Mouse (Mus musculus) hindbrain, embryonic 15.5 days (tissue): ENCODE results near the gene Vmn1r193. TPM values are rescaled to one million over a fixed set of nuclear protein-coding genes. Genes with fewer than 3 reads are reported as not detected.
"Not testable (repeated sequence)": the region's sequence is repeated elsewhere in the genome, so short reads cannot be mapped to it uniquely, and the experiment has no call there.

ENCODE experiments used
- ATAC-seq: fragments of 200-750 bp; cut with Nextera tagmentation; 2 replicates; pipeline ENCODE4 v1.8.0; 2017; ENCODE audit warnings: low read depth, moderate number of reproducible peaks, moderate TSS enrichment; ENCODE audit not compliant: low FRiP score
- H3K27ac ChIP-seq: fragments of 300-500 bp; sonication (generic); replicated peaks from 2 replicates; pipeline ENCODE4 v1.5.1; 2015; ENCODE audit warnings: mild to moderate bottlenecking, inconsistent platforms
- H3K27me3 ChIP-seq: fragments of 300-500 bp; sonication (generic); 2 replicates; pipeline ENCODE4 v1.6.1; 2015; ENCODE audit warnings: control low read depth, inconsistent platforms
- H3K36me3 ChIP-seq: fragments of 300-500 bp; sonication (generic); 2 replicates; pipeline ENCODE4 v1.6.1; 2015; ENCODE audit warnings: control low read depth, inconsistent platforms
- H3K4me1 ChIP-seq: fragments of 300-500 bp; sonication (generic); replicated peaks from 2 replicates; pipeline ENCODE4 v1.6.1; 2015; ENCODE audit warnings: control low read depth, inconsistent platforms
- H3K4me2 ChIP-seq: fragments of 300-500 bp; sonication (generic); 2 replicates; pipeline ENCODE4 v1.6.1; 2015; ENCODE audit warnings: moderate library complexity, mild to moderate bottlenecking, inconsistent platforms
- H3K4me3 ChIP-seq: fragments of 300-500 bp; sonication (generic); 2 replicates; pipeline ENCODE4 v1.5.1; 2015; ENCODE audit warnings: mild to moderate bottlenecking, inconsistent platforms
- H3K9ac ChIP-seq: fragments of 300-500 bp; sonication (generic); 2 replicates; pipeline ENCODE4 v1.6.1; 2015; ENCODE audit warnings: inconsistent platforms
- H3K9me3 ChIP-seq: fragments of 300-500 bp; sonication (generic); 2 replicates; pipeline ENCODE4 v1.6.1; 2016; ENCODE audit warnings: control low read depth, inconsistent platforms
- WGBS: fragments of 180-500 bp; shearing (Covaris S2); methylation state at CpG from one replicate; pipeline ENCODE4 v1.1.7; 2015; 5-methylcytosine and 5-hydroxymethylcytosine counted together
- microRNA-seq: library from miRNA; unstranded; fragments of <30 nt; microRNA quantifications from one replicate; pipeline ENCODE4, GENCODE M21; 2016
- polyA plus RNA-seq: library from polyadenylated mRNA; unstranded; fragments of >200 nt; fragmentation: Nextera tagmentation; extraction: Ambion mirVana; gene quantifications from 2 replicates; pipeline ENCODE4 v1.2.1, GENCODE M21; 2015

Gene Vmn1r193
- polyA plus RNA-seq: not detected in 2 replicates

DNA sequence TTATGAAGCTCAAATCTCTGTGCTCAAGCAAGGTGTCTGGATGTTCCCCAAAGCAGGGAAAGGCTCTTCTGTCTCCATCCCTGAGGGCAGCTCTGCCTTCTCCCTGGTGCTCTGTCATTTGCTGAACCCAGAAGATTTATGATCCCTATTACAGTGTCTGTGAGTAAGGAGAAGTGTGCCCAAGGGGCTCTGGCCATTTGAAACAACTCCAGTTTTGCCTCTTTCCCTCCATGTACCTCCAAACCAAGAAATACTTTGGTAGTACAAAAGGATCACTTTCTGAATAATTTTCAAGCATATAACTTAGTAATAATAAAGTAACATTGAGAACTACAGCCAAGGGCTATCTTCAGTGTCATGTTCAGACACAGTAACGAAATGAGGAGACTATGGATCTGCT, at the start of gene Vmn1r193:
Gene Vmn1r193, minus strand, starts transcription at position 101 of the 400 bp plus-strand sequence.
- H3K27me3 ChIP-seq, H3K36me3 ChIP-seq, H3K27ac ChIP-seq, H3K4me3 ChIP-seq, H3K4me2 ChIP-seq, ATAC-seq, H3K9ac ChIP-seq, H3K4me1 ChIP-seq, H3K9me3 ChIP-seq: not testable (repeated sequence)
- 82% methylated on average over 1 of the region's 1 CpGs for whole genome bisulfite sequencing

DNA sequence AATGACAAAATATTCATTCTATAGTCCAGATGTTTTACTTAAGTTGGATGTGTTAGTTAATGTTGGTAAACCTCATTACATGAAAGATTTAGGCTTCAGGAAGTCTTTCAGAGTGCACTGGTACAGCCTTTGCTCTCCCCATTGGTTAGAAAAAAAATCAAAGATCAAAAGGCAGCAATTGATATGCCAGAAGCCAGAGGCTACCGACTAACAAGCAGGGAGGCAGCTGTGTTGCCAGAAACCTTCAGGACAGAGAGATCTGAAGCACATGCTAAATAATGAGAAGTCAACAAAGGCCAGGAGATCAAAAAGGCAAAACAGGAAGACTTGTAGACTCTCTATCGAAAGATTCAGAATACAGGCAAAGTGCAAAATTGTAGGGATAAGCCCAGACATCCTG, 48.8 kb upstream of the Vmn1r193 start:
- no peak overlapping the region for H3K9ac ChIP-seq
- H3K4me3 ChIP-seq: no peak overlapping the region
- H3K27ac ChIP-seq: no peak overlapping the region
- H3K4me1 ChIP-seq: no peaks in the 10 kb centered on the region
- no peak for ATAC-seq
- no peaks in the 10 kb centered on the region for H3K9me3 ChIP-seq
- no peaks in the 10 kb centered on the region for H3K36me3 ChIP-seq
- 52% methylated on average over 2 of the region's 2 CpGs for WGBS
- no peaks in the 10 kb centered on the region for H3K27me3 ChIP-seq
- H3K4me2 ChIP-seq: no peak overlapping the region

- not testable (repeated sequence) for H3K9ac ChIP-seq, H3K4me2 ChIP-seq, ATAC-seq, H3K4me1 ChIP-seq, H3K4me3 ChIP-seq, H3K27me3 ChIP-seq, H3K27ac ChIP-seq, H3K9me3 ChIP-seq, H3K36me3 ChIP-seq
- WGBS: 94% methylated on average over 1 of the region's 1 CpGs
Measured at GRCm38 (mm10) chr13:22270222-22270621, 47.3 kb upstream of the Vmn1r193 start, which contains the start of gene Vmn1r195. Gene Vmn1r195, plus strand, starts transcription at chr13:22270522.

DNA sequence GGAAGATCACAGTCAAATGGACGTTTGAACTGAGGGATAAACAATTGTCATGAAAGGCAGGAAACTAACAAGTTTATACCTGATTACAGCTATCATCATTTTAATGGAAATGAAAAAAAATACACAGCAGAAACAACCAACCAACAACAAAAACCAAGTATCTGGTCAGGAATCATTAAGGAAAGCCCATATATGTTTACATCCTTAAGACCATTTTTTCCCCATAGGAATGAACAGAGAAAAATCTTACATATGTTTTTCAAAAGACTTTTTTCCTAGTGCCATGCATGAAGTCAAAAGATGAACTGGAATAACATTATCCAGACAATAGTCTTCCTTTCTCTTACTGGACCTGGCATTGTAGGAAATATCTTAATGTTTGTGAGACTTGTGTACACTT, 21.0 kb upstream of the Vmn1r193 start, which contains the start of gene Vmn1r194:
Gene Vmn1r194, plus strand, starts transcription at position 301 of the 400 bp plus-strand sequence.
- no peak for ATAC-seq
- WGBS: 56% methylated on average over 1 of the region's 1 CpGs

DNA sequence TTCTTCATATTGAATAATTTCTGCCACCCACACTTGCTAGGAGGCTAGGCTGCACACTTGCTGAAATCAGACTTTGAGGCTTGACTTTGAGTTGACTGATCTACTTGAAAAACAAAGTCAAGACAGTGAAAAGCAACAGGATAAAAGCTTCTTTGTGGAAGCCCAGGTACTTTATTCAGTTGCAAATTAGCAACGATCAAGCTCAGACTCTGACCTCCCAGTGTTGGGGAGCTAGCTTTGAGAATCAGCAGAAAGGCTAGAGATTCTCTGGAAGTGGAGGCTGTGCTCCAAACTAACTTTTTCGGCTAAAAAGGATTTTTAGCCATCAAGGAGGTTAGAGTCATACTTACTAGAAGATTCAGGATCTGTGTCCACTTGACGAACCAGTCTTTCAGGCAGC, 30.2 kb downstream of the Vmn1r193 start:
- not testable (repeated sequence) for H3K9ac ChIP-seq, H3K4me2 ChIP-seq, H3K4me3 ChIP-seq, H3K27ac ChIP-seq, H3K27me3 ChIP-seq, ATAC-seq, H3K9me3 ChIP-seq, H3K36me3 ChIP-seq, H3K4me1 ChIP-seq
- WGBS: 66% methylated on average over 3 of the region's 3 CpGs

More for the DNA sequence above, 21.0 kb upstream of the Vmn1r193 start, which contains the start of gene Vmn1r194:
- Histone ChIP-seq H3K4me2 (no peak within 1 kb of the TSS), H3K27me3 (no peaks in the 10 kb centered on the region), H3K4me3 (no peak within 1 kb of the TSS), H3K9ac (no peak within 1 kb of the TSS), H3K27ac (no peak within 1 kb of the TSS), H3K9me3 (no peaks in the 10 kb centered on the region), H3K4me1 (no peaks in the 10 kb centered on the region), H3K36me3 (no peaks in the 10 kb centered on the region)

GRCm38 (mm10) chr13:22191041-22191440, 31.9 kb downstream of the Vmn1r193 start, which contains the start of gene Vmn1r192:
Gene Vmn1r192, minus strand, starts transcription at chr13:22191141.
- H3K27me3 ChIP-seq: no peaks in the 10 kb centered on the region
- ATAC-seq: no peak
- no peak within 1 kb of the TSS for H3K27ac ChIP-seq
- H3K36me3 ChIP-seq: no peaks in the 10 kb centered on the region
- no peak within 1 kb of the TSS for H3K9ac ChIP-seq
- no peaks in the 10 kb centered on the region for H3K4me1 ChIP-seq
- no peak within 1 kb of the TSS for H3K4me3 ChIP-seq
- no peaks in the 10 kb centered on the region for H3K9me3 ChIP-seq
- no peak within 1 kb of the TSS for H3K4me2 ChIP-seq

GRCm38 (mm10) chr13:22190385-22190784, 32.6 kb downstream of the Vmn1r193 start:
- no peaks in the 10 kb centered on the region for H3K27me3 ChIP-seq
- H3K27ac ChIP-seq: no peak overlapping the region
- WGBS: 83% methylated on average over 2 of the region's 2 CpGs
- no peak overlapping the region for H3K9ac ChIP-seq
- no peaks in the 10 kb centered on the region for H3K4me1 ChIP-seq
- ATAC-seq: no peak
- H3K4me2 ChIP-seq: no peak overlapping the region
- no peak overlapping the region for H3K4me3 ChIP-seq
- H3K9me3 ChIP-seq: no peaks in the 10 kb centered on the region
- no peaks in the 10 kb centered on the region for H3K36me3 ChIP-seq

- H3K4me3 ChIP-seq: no peak overlapping the region
- no peak overlapping the region for H3K4me2 ChIP-seq
- no peak overlapping the region for H3K27ac ChIP-seq
- WGBS: 90% methylated on average over 2 of the region's 2 CpGs
- no peak overlapping the region for H3K9ac ChIP-seq
- no peaks in the 10 kb centered on the region for H3K36me3 ChIP-seq
- H3K27me3 ChIP-seq: no peaks in the 10 kb centered on the region
- H3K4me1 ChIP-seq: no peaks in the 10 kb centered on the region
- H3K9me3 ChIP-seq: no peaks in the 10 kb centered on the region
- no peak for ATAC-seq
Measured at GRCm38 (mm10) chr13:22189313-22189712, 33.6 kb downstream of the Vmn1r193 start.

DNA sequence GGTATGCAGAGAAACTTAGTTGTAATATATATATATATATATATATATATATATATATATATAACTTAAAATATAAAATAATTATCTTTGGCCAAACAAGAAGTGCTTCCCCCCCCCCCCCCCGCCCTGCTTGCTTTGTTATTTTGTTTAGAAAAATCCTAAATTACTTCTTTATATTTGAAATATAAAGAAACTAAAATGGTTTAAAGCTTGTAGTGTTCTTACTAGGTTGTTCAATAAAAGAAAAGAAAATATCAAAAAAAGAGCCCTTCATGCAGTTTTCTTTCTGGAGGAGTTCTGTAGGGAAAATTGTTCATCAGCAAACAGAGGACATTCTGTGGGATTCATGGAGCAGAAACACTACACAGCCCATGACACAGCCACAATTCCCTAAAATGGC, 39.1 kb downstream of the Vmn1r193 start, which contains the start of gene Vmn1r191:
Gene Vmn1r191, minus strand, starts transcription at position 101 of the 400 bp plus-strand sequence.
- no peak for ATAC-seq
- WGBS: 69% methylated on average over 1 of the region's 1 CpGs

DNA sequence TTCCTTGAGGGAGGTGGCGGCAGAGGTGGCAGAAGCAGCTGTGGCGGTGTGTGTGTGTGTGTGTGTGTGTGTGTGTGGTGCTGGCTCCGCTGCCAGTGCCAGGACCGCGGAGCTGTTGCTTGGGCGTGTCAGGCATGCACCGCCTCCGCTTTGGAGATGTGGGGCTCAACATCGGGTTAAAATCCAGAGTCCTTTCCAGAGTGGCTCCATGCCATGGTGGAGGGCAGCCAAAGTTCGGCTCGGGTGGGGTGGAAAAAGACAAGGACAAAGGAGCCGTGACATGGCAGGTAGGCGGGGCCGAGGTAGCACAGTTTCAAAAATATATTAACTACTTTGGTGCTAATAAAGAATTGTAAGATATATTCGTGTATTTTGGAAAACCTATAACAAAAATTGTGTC, 54.5 kb downstream of the Vmn1r193 start:
- no peak for ATAC-seq

More for the DNA sequence above, 39.1 kb downstream of the Vmn1r193 start, which contains the start of gene Vmn1r191:
- Histone ChIP-seq H3K9ac (no peak within 1 kb of the TSS), H3K4me2 (no peak within 1 kb of the TSS), H3K4me1 (no peaks in the 10 kb centered on the region), H3K9me3 (no peaks in the 10 kb centered on the region), H3K36me3 (no peaks in the 10 kb centered on the region), H3K4me3 (no peak within 1 kb of the TSS), H3K27me3 (no peaks in the 10 kb centered on the region), H3K27ac (no peak within 1 kb of the TSS)

More for the DNA sequence above, 54.5 kb downstream of the Vmn1r193 start:
- Histone ChIP-seq H3K36me3 (no peaks in the 10 kb centered on the region), H3K4me3 (no peak overlapping the region), H3K4me1 (no peaks in the 10 kb centered on the region), H3K27ac (no peak overlapping the region), H3K4me2 (no peak overlapping the region), H3K27me3 (no peaks in the 10 kb centered on the region), H3K9me3 (peaks cover 6% of the 10 kb centered on the region; the same call in 1 of the 2 replicates), H3K9ac (no peak overlapping the region)
- WGBS: 95% methylated on average over 15 of the region's 15 CpGs

Small RNAs within 50 kb of the gene (microRNA-seq; reads per million reads assigned to microRNA genes)
- gene Gm23282: not detected
- gene Gm25084: not detected

Other genes with a start within 250 kb of the Vmn1r193 start
- gene Pom121l2, start 242.0 kb downstream of the Vmn1r193 start, polyA plus RNA-seq: 0.08 TPM in 1 of 2 replicates, not detected in the other
- 0.14 TPM in 1 of 2 replicates, not detected in the other for gene Prss16, start 213.4 kb downstream of the Vmn1r193 start, polyA plus RNA-seq
- gene Hist1h2ah, start 187.6 kb downstream of the Vmn1r193 start, polyA plus RNA-seq: 1.7 and 2.2 TPM in 2 replicates
- 1.2 and 1.5 TPM in 2 replicates for gene Hist1h2bk, start 187.3 kb downstream of the Vmn1r193 start, polyA plus RNA-seq
- 8.4 and 10.7 TPM in 2 replicates for gene Hist1h4i, start 181.8 kb downstream of the Vmn1r193 start, polyA plus RNA-seq
- gene Hist1h2ag, start 180.2 kb downstream of the Vmn1r193 start, polyA plus RNA-seq: 6.5 and 10.3 TPM in 2 replicates
- gene Hist1h2bj, start 179.9 kb downstream of the Vmn1r193 start, polyA plus RNA-seq: 2.3 and 2.9 TPM in 2 replicates
- not detected in 2 replicates for gene Vmn1r188, start 138.7 kb downstream of the Vmn1r193 start, polyA plus RNA-seq
- gene Vmn1r189, start 117.3 kb downstream of the Vmn1r193 start, polyA plus RNA-seq: not detected in 2 replicates
- not detected in 2 replicates for gene Vmn1r191, start 39.2 kb downstream of the Vmn1r193 start, polyA plus RNA-seq
- not detected in 2 replicates for gene Vmn1r192, start 32.0 kb downstream of the Vmn1r193 start, polyA plus RNA-seq
- gene Vmn1r194, start 21.1 kb upstream of the Vmn1r193 start, polyA plus RNA-seq: not detected in 2 replicates
- gene Vmn1r195, start 47.4 kb upstream of the Vmn1r193 start, polyA plus RNA-seq: not detected in 2 replicates
- gene Vmn1r196, start 66.8 kb upstream of the Vmn1r193 start, polyA plus RNA-seq: not detected in 2 replicates
- gene Vmn1r197, start 101.4 kb upstream of the Vmn1r193 start, polyA plus RNA-seq: not detected in 2 replicates
- gene Vmn1r198, start 127.2 kb upstream of the Vmn1r193 start, polyA plus RNA-seq: not detected in 2 replicates
- gene Vmn1r199, start 156.7 kb upstream of the Vmn1r193 start, polyA plus RNA-seq: not detected in 2 replicates
- 0.05 TPM in 1 of 2 replicates, not detected in the other for gene Vmn1r200, start 167.2 kb upstream of the Vmn1r193 start, polyA plus RNA-seq
- gene Vmn1r201, start 248.8 kb upstream of the Vmn1r193 start, polyA plus RNA-seq: not detected in 2 replicates